Mouse (Mus musculus): ENCODE data around the gene Usp3. TPM values are rescaled to one million over a fixed set of nuclear protein-coding genes. Genes with fewer than 3 reads are reported as not detected.

Usp3 gene
- polyA plus RNA-seq, 1 experiment from 2014 or later = 72.7 TPM

DNA sequence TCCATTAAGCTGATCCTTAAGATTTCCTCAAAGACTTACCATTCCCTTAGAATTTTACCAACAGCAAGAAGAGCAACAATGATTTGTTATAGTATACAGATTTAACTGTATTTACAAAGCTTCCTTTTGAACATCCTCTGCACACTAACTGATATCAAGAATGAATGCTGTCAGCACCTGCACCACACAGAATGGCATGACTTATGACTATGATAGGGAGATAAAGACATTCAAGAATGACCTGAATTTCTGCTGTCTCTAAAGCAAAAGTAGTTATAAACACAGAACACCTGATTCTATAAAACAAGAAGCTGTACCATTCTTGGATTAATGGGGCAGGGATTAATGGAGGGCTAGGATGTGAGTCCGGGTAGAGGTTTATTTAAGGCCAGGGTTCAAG, 32.2 kb downstream of the Usp3 start:
- 89% methylated on average over 1 of the region's 1 CpGs for WGBS
- Histone ChIP-seq H3K9ac (no peak overlapping the region), H3K4me3 (replicated peaks; ENCODE audit: low read length) (no peak overlapping the region), H3K27me3 (ENCODE audit: control insufficient read depth, insufficient read depth, low read length) (no peaks in the 10 kb centered on the region), H3K9me3 (ENCODE audit: control insufficient read depth, low read length) (no peaks in the 10 kb centered on the region), H3K4me1 (replicated peaks; ENCODE audit: control insufficient read depth, insufficient read depth, low read length) (peaks cover 10% of the 10 kb centered on the region), H3K4me2 (replicated peaks) (no peak overlapping the region), H3K36me3 (replicated peaks; ENCODE audit: control insufficient read depth, insufficient read depth) (no peaks in the 10 kb centered on the region), H3K27ac (peak overlapping the region; percentile 68)
- ATAC-seq (ENCODE audit: low FRiP score) (no peak), DNase-seq (ENCODE audit: low spot score) (no peak)

DNA sequence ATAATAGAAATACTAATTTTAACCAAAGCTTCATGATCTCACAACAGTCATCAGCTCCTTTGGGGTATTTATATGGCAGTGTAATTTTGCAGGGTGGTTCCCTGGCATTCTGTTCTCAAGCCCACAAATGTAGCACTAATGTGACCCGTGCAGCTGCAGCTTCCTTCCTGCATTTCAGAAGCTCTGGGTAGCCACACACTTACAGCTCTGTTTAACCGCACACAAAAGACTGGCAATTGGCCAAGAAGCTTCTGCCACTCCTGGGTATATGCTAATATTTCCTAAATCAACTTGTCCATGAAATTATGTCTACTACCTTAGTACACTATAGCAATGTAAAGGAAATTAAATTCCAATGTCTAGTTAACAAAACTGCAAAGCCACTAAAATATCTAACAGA, 32.6 kb downstream of the Usp3 start:
- Histone ChIP-seq H3K9me3 (ENCODE audit: control insufficient read depth, low read length) (no peaks in the 10 kb centered on the region), H3K36me3 (replicated peaks; ENCODE audit: control insufficient read depth, insufficient read depth) (no peaks in the 10 kb centered on the region), H3K27ac (peak overlapping the region; percentile 68), H3K4me2 (replicated peaks) (no peak overlapping the region), H3K27me3 (ENCODE audit: control insufficient read depth, insufficient read depth, low read length) (no peaks in the 10 kb centered on the region), H3K4me3 (replicated peaks; ENCODE audit: low read length) (no peak overlapping the region), H3K9ac (0 out of 2 replicates have a peak overlapping the region, but pooled peaks have one; percentile 21), H3K4me1 (replicated peaks; ENCODE audit: control insufficient read depth, insufficient read depth, low read length) (peaks cover 10% of the 10 kb centered on the region)
- DNase-seq (ENCODE audit: low spot score) (peak; percentile 70), ATAC-seq (ENCODE audit: low FRiP score) (0 out of 2 replicates have a peak, but pooled peaks have one; percentile 53)
- 10% methylated on average over 2 of the region's 2 CpGs for WGBS

DNA sequence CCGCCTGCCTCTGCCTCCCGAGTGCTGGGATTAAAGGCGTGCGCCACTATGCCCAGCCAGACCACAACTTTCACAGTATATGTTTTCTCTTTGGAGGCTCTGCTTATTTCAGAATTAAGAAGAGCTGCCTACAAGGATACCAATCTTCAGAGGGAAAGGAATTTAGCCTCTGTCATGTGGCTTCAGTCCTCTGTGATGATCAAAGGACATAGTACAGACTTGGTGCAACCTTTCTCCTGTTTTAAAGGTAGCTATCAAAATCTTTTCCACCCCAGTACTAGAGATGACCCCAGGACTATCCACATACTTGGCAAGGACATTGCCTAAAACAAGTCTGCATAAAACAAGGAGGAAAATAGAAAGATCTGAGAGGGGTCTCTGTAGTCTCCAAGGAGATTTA, 34.0 kb downstream of the Usp3 start:
- DNase-seq (ENCODE audit: low spot score) = no peak
- no peak for ATAC-seq (ENCODE audit: low FRiP score)
- Histone ChIP-seq H3K4me1 (replicated peaks; ENCODE audit: control insufficient read depth, insufficient read depth, low read length) (peaks cover 10% of the 10 kb centered on the region), H3K4me2 (replicated peaks) (no peak overlapping the region), H3K9ac (no peak overlapping the region), H3K27me3 (ENCODE audit: control insufficient read depth, insufficient read depth, low read length) (no peaks in the 10 kb centered on the region), H3K9me3 (ENCODE audit: control insufficient read depth, low read length) (no peaks in the 10 kb centered on the region), H3K4me3 (replicated peaks; ENCODE audit: low read length) (no peak overlapping the region), H3K36me3 (replicated peaks; ENCODE audit: control insufficient read depth, insufficient read depth) (0 out of 2 replicates have a peak, but pooled peaks cover 4% of the 10 kb centered on the region), H3K27ac (no peak overlapping the region)
- 97% methylated on average over 4 of the region's 4 CpGs for WGBS

DNA sequence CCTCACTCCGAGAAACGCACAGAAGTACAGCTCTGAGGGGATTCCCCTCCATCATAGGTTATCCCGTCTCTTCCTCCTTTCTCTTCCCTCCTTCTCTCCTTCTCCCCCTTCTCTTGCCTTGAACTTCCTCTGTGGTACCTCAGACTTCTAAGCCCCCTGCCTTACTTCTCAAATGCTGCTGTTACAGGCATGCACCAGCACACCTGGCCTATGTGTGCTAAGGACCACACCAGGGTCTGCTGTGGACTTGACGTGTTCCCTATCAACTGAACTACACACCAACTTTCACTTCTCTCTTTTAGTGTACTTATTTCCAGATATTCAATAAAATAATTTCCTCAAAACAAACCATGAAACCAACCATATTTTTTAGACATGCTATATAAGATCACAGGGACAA, 50.2 kb downstream of the Usp3 start:
- no peak for ATAC-seq (ENCODE audit: low FRiP score)
- H3K27ac ChIP-seq = no peak overlapping the region
- H3K27me3 ChIP-seq (ENCODE audit: control insufficient read depth, insufficient read depth, low read length) = no peaks in the 10 kb centered on the region
- no peak for DNase-seq (ENCODE audit: low spot score)
- no peak overlapping the region for H3K4me3 ChIP-seq (replicated peaks; ENCODE audit: low read length)
- no peak overlapping the region for H3K9ac ChIP-seq
- H3K9me3 ChIP-seq (ENCODE audit: control insufficient read depth, low read length) = no peaks in the 10 kb centered on the region
- no peak overlapping the region for H3K4me2 ChIP-seq (replicated peaks)
- no peaks in the 10 kb centered on the region for H3K4me1 ChIP-seq (replicated peaks; ENCODE audit: control insufficient read depth, insufficient read depth, low read length)
- peaks cover 78% of the 10 kb centered on the region for H3K36me3 ChIP-seq (replicated peaks; ENCODE audit: control insufficient read depth, insufficient read depth)
- 86% methylated on average over 4 of the region's 4 CpGs for WGBS

DNA sequence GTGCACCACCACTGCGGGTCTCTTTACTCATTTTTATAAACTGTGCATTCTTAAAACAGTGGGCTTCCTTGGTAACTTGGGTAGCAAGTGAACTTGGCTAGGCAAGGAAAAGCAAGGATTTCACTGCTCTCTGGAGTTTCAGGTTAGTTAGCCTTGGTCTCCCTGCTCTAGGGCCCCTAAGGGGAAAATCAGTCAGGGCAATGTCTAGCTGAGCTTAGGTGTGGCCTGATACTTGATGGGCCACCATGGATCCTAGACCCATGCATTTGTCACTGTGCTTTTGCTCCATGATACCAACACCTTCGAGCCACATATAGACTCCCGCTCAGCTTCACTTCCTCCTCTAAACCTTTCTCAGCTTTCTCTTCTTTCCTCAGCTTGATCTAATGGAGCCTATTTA, 71.3 kb downstream of the Usp3 start:
- Histone ChIP-seq H3K27ac (no peak overlapping the region), H3K27me3 (ENCODE audit: control insufficient read depth, insufficient read depth, low read length) (no peaks in the 10 kb centered on the region), H3K36me3 (replicated peaks; ENCODE audit: control insufficient read depth, insufficient read depth) (peaks cover 92% of the 10 kb centered on the region), H3K9ac (no peak overlapping the region), H3K9me3 (ENCODE audit: control insufficient read depth, low read length) (no peaks in the 10 kb centered on the region), H3K4me3 (replicated peaks; ENCODE audit: low read length) (no peak overlapping the region), H3K4me1 (replicated peaks; ENCODE audit: control insufficient read depth, insufficient read depth, low read length) (0 out of 2 replicates have a peak, but pooled peaks cover 6% of the 10 kb centered on the region), H3K4me2 (replicated peaks) (no peak overlapping the region)
- DNase-seq (ENCODE audit: low spot score) (no peak), ATAC-seq (ENCODE audit: low FRiP score) (no peak)
- WGBS = 99% methylated on average over 3 of the region's 3 CpGs

DNA sequence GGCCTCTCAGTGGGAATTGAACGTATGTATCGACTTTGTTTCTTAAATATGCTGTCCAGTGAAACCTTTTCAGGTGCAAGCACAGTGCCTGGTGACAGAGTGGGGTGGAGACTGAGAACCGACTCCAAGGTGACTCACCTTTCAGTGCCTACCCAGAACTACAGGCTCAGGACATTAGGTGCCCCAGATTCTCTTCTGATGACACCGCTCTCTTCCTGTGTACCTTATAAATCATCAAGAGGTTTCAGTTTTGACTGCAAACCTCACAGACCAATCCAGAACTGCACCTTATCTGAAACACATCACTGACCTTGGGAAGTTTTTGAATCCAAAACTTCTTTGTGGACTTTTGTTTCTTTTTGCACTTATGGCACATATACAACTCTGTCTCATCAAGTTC, 72.6 kb downstream of the Usp3 start:
- Histone ChIP-seq H3K9ac (no peak overlapping the region), H3K4me1 (replicated peaks; ENCODE audit: control insufficient read depth, insufficient read depth, low read length) (0 out of 2 replicates have a peak, but pooled peaks cover 6% of the 10 kb centered on the region), H3K4me2 (replicated peaks) (no peak overlapping the region), H3K36me3 (replicated peaks; ENCODE audit: control insufficient read depth, insufficient read depth) (peaks cover 90% of the 10 kb centered on the region), H3K27ac (no peak overlapping the region), H3K9me3 (ENCODE audit: control insufficient read depth, low read length) (no peaks in the 10 kb centered on the region), H3K4me3 (replicated peaks; ENCODE audit: low read length) (no peak overlapping the region), H3K27me3 (ENCODE audit: control insufficient read depth, insufficient read depth, low read length) (no peaks in the 10 kb centered on the region)
- DNase-seq (ENCODE audit: low spot score) (no peak), ATAC-seq (ENCODE audit: low FRiP score) (no peak)
- WGBS = 96% methylated on average over 4 of the region's 4 CpGs

DNA sequence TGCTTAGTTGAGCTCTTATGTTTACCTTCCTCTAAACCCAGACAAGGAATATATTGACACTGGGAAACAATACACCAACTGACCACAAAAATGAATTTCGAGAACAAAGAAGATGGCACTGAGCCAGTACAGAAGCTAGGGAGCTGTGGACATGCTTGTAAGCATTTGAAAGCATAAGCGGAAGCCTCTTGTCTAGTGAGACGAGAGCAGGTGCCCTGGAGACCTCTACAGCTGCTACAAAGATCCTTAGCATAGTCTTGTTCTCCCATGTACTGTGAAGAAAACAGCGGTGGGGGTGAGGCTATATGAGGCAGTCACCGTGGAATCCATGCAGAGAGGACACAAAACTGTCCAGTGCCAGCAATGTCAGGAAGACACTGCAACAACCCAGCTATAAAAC, 74.0 kb downstream of the Usp3 start:
- DNase-seq (ENCODE audit: low spot score) (peak; percentile 56), ATAC-seq (ENCODE audit: low FRiP score) (no peak)
- H3K9ac ChIP-seq = no peak overlapping the region
- no peak overlapping the region for H3K4me2 ChIP-seq (replicated peaks)
- 0 out of 2 replicates have a peak, but pooled peaks cover 6% of the 10 kb centered on the region for H3K4me1 ChIP-seq (replicated peaks; ENCODE audit: control insufficient read depth, insufficient read depth, low read length)
- no peaks in the 10 kb centered on the region for H3K9me3 ChIP-seq (ENCODE audit: control insufficient read depth, low read length)
- H3K4me3 ChIP-seq (replicated peaks; ENCODE audit: low read length) = no peak overlapping the region
- no peaks in the 10 kb centered on the region for H3K27me3 ChIP-seq (ENCODE audit: control insufficient read depth, insufficient read depth, low read length)
- H3K27ac ChIP-seq = peak overlapping the region; percentile 38
- 30% methylated on average over 5 of the region's 5 CpGs for WGBS
- peaks cover 92% of the 10 kb centered on the region for H3K36me3 ChIP-seq (replicated peaks; ENCODE audit: control insufficient read depth, insufficient read depth)

DNA sequence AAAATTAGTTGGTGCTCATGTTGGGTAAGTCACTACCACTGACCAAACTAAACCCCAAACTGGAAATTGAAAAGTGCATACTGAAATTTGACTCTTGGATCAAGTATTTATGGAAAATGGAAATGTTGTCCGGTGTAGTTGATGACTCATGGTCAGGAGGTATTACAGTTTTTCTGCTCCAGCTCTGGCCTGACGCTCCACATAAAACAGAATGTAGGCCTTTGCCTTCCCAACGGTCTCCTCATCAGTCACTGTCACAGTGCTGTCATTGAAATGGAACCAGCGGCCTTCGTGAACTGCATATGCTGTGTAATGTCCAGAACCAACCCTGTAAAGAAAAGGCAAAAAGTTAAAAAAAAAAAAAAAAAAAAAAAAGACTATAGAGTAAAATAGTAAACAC, 74.7 kb downstream of the Usp3 start:
- Histone ChIP-seq H3K27me3 (ENCODE audit: control insufficient read depth, insufficient read depth, low read length) (no peaks in the 10 kb centered on the region), H3K9ac (no peak overlapping the region), H3K4me3 (replicated peaks; ENCODE audit: low read length) (no peak overlapping the region), H3K36me3 (replicated peaks; ENCODE audit: control insufficient read depth, insufficient read depth) (peaks cover 86% of the 10 kb centered on the region), H3K4me2 (replicated peaks) (no peak overlapping the region), H3K9me3 (ENCODE audit: control insufficient read depth, low read length) (no peaks in the 10 kb centered on the region), H3K27ac (peak overlapping the region; percentile 26; the same call in 1 of the 2 replicates), H3K4me1 (replicated peaks; ENCODE audit: control insufficient read depth, insufficient read depth, low read length) (0 out of 2 replicates have a peak, but pooled peaks cover 6% of the 10 kb centered on the region)
- DNase-seq (ENCODE audit: low spot score) (no peak), ATAC-seq (ENCODE audit: low FRiP score) (no peak)
- WGBS = 68% methylated on average over 5 of the region's 5 CpGs

DNA sequence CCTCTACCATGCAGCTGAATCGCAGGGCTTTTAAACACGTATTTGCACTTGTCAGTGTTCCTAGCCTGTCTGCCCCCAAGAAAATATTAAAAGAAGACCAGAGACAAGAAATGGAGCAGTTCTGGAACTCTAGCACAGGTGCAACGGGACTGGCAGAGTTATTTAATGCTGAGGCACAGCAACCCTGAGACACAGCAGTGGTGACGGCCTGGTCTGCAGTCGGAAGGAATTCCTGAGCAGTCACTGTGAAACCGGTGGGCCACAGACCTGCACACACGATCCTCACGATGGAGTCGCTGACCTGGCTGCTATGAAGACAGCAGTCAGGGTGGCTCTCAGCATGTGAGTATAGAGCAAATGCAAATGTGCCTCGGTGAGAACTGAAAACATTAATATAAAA, 75.2 kb downstream of the Usp3 start:
- DNase-seq (ENCODE audit: low spot score) (no peak), ATAC-seq (ENCODE audit: low FRiP score) (no peak)
- peaks cover 82% of the 10 kb centered on the region for H3K36me3 ChIP-seq (replicated peaks; ENCODE audit: control insufficient read depth, insufficient read depth)
- H3K9ac ChIP-seq = no peak overlapping the region
- no peak overlapping the region for H3K4me3 ChIP-seq (replicated peaks; ENCODE audit: low read length)
- WGBS = 88% methylated on average over 10 of the region's 10 CpGs
- H3K9me3 ChIP-seq (ENCODE audit: control insufficient read depth, low read length) = no peaks in the 10 kb centered on the region
- no peak overlapping the region for H3K27ac ChIP-seq
- no peak overlapping the region for H3K4me2 ChIP-seq (replicated peaks)
- 0 out of 2 replicates have a peak, but pooled peaks cover 9% of the 10 kb centered on the region for H3K4me1 ChIP-seq (replicated peaks; ENCODE audit: control insufficient read depth, insufficient read depth, low read length)
- H3K27me3 ChIP-seq (ENCODE audit: control insufficient read depth, insufficient read depth, low read length) = no peaks in the 10 kb centered on the region

All from hindbrain, embryonic 14.5 days (tissue).